Mouse (Mus musculus) erythroblast, embryonic 14.5 days (primary cell): Measurements from ENCODE around the gene Itsn1.

Experiments
- GATA1 ChIP-seq: IDR thresholded peaks from 2 replicates; pipeline ENCODE4 v1.6.1; 2012; ENCODE audit warnings: low read length, inconsistent platforms, mixed read lengths
- TAL1 ChIP-seq: IDR thresholded peaks from 3 replicates; pipeline ENCODE4 v1.6.1; 2012; ENCODE audit warnings: low read length, inconsistent platforms, mixed read lengths

DNA sequence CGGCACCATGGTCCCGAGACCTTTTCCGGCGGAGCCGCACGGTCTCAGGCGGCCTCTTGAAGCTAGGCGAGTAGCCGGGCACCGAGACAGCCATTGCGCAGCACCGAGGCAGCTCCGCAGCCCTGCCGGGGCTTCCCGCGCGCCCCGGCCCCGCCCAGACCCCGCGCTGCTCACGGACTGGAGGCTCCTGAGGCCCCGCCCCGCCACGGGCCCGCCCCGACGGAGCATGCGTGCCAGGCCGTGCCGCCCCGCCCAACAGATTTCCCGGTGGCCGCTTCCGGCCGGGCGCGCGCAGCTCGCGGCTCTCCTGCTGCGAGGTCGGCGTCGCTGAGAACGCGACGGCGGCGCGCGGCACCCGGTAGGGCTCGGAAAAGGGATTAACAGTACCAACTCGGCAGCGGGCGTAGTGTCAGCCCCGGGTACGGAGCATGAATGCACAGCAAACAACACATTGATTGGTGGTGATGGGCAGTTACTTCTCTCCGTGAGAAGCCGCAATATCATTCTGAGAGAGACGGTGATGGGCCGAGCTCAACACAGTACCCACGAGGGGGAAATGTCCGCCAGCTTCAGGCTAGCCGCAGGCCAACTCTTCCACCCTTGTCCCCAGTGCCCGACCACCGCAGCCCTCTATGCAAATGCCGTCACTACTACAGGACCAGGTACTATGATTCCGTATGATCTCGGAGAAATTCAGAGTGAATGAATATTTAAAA is 40.3 kb upstream of the Itsn1 start, which contains the start of gene Donson:
- TF ChIP-seq TAL1 (no peak), GATA1 (no peak)
